Mouse (Mus musculus) v-Abl transformed pro-B cells (cell line): ENCODE data around the gene Gm10322.

Experiments
- in situ Hi-C, 2 experiments: fragments of 400-800 bp; cut with MboI; formaldehyde crosslinking; loops; one replicate each; pipeline ENCODE4 v1.15.1; 2025; ENCODE audit not compliant: unreplicated experiment in 2 of 2

Gene Gm10322

DNA sequence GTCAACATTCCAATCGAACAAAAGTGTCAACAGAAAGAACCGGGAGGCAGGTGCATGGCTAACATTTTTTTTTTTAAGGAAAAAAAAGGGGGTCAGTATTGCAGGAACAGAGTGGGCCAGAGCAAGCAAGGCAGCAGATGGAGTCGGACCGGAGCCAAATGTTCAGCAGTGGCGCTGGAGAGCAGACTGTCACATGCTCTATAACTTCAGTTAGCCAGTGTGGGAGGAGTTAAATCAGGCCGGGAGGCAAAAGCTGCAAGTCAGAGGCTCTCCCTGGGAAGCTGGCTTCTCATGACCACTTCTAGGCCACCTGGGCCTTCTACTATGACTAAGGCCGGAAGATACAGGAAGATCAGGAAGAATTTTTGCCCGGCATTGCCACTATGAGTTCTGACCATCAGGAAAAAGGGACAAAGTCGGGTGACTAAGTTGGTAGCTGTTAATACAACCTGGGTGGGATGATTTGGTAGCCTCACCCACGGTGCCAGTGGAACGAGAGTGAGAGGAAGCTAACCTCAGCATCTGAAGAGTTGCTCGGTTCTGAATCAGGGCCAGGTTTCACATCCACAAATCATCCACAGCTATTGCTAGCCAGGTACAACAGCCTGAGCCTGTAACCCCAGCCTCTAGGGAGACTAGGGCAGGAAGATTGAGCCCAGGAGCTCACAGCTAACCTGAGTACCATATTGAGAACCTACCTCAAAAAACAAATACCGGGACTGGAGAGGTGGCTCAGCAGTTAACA, 21.9 kb upstream of the Gm10322 start:
- in situ Hi-C loops = no loop called here

DNA sequence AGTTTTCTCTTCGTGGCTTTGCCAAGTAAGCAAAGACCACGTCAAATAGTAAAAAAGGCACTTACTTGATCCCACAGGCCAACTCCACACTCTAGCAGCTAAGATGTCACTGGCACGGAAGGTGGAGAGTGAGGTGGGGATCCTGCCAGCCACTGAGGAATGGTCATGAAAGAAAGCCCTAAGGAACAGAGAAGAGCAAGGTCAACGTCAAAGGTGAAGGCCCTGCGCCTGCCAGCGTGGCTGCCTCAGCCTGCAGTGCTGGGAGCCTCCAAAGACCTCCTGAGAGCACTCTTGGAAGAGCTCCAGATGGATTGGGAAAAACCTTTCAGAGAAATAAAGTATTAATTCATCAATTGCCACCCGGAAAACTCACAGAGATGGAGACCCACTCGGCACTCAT, 15.3 kb upstream of the Gm10322 start:
- in situ Hi-C loops = no loop called here

DNA sequence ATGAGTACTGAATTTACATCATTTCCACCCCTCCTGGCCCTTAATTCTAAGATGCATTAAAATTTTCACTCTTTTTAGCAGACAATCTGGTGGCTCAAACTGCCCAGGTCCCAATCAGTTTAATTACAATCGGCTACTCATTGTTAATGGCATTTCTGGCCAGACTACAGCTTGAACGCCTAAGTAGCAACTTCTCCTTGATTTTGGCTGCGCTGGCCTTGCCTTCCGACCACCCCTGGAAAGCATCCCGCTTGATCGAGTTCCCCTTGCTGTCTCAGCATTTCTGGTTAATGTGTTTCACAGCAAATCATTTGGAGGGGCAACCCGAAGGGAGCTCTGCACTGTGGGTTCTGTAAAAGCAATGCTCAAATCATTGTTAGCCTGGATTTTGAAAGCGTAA, 13.8 kb upstream of the Gm10322 start:
- in situ Hi-C loops = no loop called here

DNA sequence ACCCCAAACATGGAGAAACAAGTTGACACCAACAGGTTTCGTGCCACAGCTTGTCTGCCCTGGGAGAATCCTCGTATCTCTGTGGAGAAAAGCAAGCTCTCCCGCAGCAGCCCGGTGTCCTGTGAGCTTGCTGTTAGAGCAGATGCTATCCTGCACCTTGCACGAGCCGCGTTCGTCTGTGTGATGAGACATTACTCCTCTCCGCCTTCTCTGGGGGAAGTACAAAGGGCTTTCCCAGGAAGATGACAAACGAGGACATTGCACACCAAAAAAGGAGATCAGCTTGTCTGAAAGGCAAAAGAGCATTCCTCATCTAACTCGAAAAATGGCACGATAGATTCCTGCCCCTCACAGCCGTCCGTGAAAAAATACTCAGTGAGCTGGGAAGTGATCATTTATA, 13.0 kb upstream of the Gm10322 start:
- in situ Hi-C loops = no loop called here

DNA sequence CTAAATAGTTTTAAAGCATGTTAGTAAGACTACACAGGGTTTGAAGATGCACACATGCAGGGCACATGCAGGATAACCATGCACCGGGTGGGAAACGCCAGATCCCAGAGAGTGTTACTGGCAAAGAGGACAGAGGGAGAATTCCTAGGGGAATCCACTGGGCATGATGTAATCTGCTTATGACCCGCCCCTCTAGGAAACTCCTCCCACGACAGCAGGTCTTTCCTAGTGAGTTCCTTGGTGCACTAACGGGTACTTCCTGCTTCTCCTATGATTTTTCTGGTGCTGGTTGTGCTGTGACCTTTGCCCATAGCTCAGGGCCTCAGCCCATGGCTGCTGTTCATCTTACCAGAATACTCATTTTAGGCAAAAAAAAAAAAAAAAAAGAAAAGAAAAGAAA, 12.0 kb upstream of the Gm10322 start:
- in situ Hi-C loops = no loop called here

DNA sequence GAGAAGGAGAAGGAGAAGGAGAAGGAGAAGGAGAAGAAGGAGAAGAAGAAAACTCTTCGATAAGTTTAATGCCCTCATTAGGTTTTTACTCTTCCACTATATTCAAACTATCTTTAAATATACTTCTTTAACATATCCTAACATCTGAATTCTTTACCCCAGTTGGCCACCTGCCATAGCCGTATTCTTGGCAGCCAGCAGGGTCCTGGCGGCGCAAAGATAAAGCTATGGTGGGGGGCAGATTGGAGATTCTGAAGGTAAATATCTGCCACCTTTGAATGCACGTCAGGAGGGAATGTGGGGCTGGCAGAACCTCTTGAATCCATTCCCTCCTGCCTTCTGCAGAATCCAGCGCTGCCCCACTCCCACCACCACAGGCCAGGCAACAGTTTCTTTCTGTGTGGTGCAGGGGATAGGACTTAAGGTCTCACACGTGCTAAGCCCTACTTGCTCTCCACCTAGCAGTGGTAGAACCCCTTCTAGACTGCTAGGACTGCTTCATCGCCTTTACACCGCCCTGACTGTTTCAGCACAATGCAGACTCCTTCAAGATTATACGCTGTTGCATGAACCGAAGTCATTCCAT, 10.9 kb upstream of the Gm10322 start:
- in situ Hi-C loops = no loop called here

DNA sequence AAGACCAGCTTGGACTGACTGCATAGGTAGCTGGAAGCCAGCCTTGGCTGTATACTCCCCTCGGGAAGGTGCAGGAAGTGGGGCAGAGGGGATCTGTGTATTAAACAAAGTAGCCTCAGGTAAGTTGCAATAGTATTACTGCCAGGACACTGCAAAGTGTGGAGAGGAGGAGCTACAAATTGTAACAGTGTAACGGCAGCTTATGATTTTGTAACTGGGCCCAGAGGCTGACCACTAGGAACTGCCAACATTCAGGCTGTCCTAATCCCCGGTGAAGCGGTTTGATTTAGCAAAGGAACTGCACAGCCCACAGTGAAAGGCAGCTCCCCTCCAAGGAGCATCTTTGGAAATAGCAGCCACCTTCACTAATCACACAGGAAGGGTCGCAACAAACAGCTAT, 2.6 kb upstream of the Gm10322 start:
- in situ Hi-C loops = no loop called here

DNA sequence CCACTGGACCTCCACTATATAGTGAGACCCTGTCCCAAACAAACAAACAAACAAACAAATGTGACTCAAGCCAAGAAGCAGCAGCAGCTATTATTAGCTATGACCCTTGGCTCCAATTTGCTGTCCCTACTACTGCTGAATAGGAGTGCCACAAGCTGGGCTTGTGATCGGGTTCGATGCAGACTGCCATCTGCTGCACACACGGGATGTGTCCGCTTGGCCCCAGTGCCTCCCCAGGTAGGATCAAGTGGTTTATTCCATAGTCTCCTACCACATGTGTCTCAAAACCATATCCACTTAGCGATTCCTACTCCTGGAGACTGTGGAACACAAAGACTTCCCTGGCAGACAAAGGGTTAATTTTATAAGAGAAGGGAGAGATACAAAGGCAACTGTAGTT, 1.7 kb upstream of the Gm10322 start:
- in situ Hi-C loops = no loop called here

DNA sequence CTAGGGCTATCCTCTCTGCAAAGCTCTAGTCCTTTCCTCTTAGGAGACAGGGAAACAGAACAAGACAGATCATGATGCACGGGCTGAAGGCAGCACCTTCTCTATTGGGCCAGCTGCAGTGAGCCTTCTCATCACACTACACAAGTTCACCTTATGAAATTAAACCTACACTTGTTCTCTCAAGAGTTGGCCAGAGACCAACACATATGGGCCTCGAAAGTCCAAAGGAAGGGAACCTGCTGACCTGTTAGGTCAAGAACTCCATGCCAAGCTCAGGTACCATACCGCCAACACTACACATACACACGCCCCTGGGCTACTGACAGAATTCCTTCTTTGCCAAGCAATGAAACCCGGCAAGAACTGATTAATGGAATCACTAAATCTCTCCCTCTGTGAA, 452 bp upstream of the Gm10322 start:
- in situ Hi-C loops = no loop called here

DNA sequence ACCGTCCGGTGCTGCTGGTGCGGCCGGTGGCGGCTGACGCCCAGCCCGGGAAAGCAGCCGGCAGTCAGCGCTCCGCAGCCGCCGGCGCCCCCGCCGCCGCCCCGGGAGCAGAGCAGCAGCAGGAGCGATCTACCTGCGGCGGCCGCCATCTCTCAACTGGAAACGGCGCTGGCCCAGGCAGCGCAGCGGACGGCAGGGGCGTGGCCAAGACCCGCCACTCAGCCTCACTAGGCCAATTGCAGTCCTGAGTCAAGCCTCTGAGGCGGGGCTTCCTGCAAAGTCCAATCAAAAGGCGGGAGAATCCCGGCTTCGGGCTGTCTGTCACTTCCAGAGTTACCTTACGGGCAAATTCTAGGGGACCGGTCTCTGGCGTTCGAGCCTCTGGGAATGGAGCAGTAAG, 659 bp downstream of the Gm10322 start, which contains the start of gene Mcu:
Mcu (minus strand) TSS at position 171 of the 400 bp plus-strand sequence.
- in situ Hi-C loops = no loop called here

DNA sequence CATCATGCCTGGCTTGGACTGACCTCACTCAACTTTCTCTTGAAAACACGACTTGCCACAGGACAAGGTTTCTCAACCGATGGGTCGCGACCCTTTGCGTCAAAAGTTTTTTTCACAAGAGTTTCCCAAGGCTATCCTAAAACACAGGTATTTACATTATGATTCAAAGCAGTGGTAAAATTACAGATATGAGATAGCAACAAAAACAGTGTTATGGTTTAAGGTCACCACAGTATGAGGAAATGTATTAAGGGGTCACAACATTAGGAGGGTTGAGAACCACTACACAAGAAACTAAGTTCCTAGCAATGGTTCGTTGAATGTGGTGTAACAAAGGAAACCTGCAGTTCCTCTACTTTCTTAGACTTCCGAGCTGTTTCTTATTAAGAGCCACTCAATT, 1.9 kb downstream of the Gm10322 start:
- in situ Hi-C loops = no loop called here

DNA sequence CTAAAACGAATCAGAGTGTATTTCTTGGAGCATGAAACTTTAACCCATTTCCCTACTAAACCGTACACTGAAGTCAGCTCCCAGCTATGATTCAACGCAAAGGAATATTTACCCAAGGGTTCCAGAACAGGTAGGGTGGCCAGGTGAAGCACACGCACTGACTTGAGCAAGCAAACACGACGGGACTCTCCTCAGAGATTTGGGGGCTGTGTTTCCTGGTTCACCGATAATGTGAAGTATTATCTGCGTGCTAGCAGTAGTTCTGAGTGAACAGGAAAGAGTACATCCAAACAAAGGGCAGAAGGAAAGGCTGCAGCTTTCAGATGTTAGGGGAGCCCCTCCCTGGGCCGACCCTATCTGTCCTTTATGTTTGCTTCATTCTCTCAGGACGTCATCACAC, 5.5 kb downstream of the Gm10322 start:
- in situ Hi-C loops = no loop called here

DNA sequence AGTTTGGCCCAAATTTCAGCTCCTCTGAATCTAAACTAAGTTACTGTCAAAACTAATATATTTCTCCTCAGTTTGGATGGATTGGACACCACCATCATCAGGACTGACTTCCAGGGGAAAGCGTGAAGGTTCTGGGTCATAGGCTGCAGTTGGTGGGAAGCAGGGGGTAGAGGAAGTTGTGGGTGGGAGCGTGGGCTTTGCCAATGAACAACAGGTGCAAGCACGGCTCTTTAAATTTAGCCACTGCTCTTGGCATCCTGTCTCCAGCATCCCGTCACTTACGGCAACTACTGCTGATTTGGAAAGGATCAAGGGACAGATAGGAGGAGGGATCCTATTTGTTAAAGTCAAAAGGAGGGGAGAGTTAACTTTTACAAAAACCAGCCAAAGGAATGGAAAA, 7.6 kb downstream of the Gm10322 start:
- in situ Hi-C loops = no loop called here

DNA sequence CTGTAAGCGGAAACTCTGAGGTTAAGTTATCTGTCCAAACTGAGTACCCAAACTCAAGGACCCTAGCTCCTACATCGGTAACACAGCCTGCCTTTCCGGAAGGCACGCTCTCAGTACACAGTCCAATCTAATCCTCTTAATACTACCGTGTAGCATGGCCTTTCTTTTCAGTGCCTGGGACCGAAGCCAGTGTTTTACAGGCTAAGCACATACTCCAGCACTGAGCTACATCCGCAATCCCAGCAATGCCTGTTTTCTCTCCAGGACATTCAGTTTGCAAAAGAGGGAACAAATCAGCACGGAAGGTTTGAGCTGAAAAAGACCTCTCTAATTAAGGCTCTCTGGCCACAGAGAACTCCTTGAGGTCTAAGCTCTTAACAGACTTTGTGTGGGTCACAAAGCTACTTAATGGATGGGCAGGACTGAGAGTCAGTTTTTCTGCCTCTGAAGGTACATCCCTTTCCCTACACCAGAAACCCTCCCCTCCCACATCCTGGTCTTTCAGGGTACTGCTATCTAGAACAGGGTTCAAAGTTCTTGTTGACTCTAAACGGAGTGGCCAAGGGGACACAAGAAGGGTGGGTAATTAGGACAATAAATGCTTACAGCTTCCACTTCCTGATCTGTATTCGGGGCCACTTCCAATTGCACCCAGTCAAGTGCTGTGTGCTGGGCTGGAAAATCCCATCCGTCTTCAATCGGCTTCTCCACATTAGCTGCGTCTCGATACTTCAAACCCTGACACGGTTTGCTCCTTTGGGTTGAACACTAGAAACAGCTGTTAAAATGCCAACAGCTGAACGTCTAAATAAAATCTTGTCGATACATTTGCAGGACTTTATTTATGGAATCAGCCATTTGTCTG, 13.0 kb downstream of the Gm10322 start:
- in situ Hi-C loops = no loop called here

DNA sequence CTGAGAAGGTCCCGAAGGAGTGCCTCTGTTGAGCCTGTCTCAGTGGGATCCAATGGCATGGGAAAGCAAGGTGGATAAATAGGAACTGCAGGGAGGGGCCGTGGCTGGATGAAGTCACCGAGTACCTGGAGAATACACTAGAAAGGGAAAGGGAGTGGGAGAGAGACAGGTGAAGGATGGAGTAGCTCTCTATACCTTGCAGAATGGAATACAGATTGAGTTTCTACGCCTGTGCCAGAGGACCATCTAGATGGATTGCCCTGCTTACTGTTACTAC, 13.6 kb downstream of the Gm10322 start:
- in situ Hi-C loops = no loop called here

DNA sequence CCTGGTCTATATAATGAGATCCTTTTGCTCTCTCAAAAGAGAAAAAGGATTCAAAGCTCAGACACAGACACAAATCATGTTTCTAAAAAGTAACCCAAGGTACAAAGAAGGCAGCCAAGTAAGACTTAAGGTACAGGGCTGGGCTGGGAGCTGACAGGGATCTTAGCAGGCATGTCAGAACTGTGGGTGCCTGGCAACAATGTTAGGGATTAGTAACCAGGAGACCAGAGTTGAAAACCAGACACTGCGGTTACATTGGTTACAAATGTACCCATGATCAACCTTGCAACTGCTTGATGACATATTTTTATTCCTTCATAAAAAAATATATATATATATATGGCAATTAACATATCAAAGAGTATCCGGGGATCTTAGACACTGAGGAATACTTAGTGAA, 20.2 kb downstream of the Gm10322 start:
- in situ Hi-C loops = no loop called here

DNA sequence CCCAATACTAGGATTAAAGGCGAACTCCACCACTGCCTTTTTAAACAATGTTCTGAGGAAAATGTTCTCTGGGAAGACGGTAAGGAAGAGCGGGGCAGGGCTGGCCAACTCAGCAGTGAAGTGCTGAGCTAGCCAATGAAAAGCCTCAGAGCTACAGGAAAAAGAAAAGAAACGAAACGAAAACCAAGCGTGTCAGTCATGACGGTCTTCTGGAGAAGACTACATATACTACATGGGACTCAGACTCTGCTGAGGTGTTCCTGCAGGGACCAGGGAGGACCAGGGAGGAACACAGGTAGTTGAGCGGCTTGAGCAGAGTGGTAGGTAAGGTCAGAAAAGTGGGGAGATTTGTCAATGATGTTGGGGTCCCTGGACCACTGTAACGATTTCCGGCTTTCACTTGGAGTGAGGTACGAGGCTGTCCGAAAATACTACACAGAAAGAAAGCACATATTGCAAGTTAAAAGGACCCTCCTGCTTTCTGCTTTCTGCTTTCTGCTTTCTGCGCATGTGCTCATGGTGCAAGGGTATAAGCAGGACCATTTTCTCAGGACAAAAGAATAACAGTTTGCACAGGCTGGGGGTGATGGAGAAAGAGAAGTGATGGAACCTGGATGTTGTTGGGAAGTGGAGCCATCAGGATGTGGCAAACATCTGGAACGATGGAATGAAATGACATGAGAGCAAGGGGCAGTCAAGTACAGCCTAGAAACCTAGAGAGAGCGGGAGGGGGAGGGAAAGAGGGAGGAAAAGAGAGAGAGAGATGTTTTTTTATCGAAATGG, 21.1 kb downstream of the Gm10322 start:
- in situ Hi-C loops = no loop called here

DNA sequence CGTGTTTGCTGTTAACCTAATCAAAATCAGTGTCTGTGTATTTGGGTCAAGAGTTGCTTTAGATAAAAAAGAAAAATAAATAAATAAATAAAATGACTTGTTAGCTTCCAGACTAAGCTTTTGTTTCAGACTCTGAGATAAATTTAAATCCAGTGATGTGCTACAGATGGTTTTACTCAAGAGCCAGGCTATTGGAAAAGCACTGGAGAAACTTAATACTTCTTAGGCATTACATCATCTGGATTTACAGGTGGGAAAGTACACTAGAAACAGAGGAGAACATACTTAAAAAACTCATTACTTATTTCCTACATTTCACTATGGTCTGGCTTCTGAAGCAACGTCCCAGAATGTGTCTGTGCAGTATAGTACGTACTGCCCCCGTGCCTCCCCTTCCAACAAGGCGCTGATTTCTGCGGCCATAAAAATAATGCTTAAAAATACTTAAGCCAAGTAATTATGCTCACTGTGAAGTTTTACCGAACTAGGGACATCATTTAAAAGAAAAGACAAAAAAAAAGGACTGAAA, 21.8 kb downstream of the Gm10322 start:
- in situ Hi-C loops = no loop called here

DNA sequence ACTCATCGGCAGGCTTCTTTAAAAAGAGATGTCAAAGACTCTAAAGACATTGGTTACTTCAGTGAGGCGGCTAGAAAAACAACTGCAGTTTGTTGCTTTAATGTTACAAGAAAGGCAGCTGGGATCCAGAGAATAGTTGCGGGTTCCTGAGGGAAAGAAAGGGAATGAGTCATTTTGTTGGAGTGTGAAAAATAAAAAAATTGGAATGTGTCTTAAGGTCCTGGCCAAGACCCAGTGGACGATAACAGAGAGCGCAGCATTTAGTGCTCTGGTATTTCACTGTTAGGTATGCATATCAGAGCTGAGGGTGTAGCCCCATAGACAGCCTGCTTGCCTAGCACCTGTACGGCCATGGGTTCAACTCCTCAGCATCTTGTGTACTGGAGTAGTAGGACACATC, 22.7 kb downstream of the Gm10322 start:
- in situ Hi-C loops = no loop called here

DNA sequence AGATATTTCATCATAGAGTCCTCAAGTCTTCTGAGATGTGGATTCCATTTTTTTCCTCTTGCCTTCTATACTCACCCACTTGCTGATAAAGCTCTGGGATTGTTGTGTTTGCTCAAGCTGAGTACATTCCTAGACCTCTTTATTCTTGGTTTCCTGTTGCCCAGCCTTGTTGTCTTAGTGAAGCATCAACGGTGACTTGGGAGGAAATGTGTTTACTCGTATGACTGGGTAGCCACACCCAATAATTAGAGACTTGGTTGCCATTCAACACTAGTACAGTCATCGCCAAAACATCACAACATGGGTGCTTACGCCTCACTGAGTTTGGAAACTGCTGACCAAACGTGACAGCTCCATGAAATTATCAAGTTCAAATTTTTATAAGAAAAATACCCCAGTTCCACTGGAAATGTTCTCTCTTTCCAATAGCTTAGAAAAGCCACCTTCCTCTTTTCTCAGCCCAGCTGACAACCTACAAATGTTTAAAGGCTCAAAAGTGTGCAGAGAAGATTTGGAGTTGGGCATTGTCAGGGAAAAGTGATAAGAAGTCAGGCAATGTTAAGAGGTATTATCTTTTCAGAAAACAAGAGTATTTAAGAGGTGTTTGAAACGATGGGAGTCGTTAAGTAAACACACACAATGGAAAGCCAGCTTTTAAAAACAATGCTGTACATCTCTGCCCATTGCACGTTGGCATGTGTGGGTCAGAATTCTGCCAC, 27.0 kb downstream of the Gm10322 start:
- in situ Hi-C loops = loop anchor here in 1 of 2 experiments (5.0 kb wide), 1 partner anchor 49 kb away; no protein-coding TSS in a partner anchor
